Mouse (Mus musculus) spleen, postnatal 10 days (tissue): ENCODE results near the gene Ywhab.

Experiments used
- DNase-seq, 2 experiments: peaks; one replicate each; pipeline ENCODE4 v3.0.0; 2021 to 2022; ENCODE audit warnings: low spot score in 2 of 2

Gene Ywhab

GRCm38 (mm10) chr2:164007987-164008545, 13.3 kb downstream of the Ywhab start:
- no peak for DNase-seq

DNA sequence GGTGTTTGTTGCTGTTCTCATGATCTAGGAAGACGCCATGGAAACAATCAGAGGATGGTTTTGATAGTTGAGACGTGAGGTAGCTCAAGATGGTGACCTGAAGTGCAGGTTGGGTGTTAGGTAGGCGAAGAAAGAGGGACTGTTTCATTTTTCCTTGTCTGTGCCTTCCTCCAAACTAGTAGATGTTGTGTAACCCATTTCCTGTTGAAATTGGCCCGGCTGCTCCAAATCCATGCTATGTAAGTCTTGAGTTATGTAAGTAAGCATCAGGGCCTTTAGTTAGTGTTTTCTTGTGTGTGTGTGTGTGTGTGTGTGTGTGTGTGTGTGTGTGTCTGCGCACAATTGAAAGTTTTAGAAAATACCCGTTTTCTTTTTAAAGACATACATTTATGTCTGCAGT, 14.5 kb downstream of the Ywhab start:
- no peak for DNase-seq

- no peak for DNase-seq
Measured at GRCm38 (mm10) chr2:164010496-164010895, 15.7 kb downstream of the Ywhab start.

DNA sequence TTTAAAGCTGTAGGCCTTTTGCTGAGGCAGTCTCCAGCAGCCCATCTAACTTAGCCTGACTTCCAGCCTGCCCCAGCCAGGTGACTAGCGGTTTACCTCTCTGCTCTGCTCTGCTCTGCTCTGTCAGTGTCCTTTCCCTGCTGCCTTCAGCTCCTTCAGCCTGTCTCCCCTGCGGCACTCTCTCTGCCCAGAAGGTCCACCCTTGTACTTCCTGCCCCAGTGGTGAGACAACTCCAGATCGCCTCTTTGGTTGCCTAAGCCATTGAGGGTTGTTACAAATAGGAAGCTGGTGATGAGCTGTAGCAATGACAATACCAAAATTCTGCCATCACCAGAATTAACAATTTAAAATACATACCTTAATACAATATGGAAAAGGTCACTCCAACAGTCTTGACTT, 16.2 kb downstream of the Ywhab start:
- no peak for DNase-seq

DNA sequence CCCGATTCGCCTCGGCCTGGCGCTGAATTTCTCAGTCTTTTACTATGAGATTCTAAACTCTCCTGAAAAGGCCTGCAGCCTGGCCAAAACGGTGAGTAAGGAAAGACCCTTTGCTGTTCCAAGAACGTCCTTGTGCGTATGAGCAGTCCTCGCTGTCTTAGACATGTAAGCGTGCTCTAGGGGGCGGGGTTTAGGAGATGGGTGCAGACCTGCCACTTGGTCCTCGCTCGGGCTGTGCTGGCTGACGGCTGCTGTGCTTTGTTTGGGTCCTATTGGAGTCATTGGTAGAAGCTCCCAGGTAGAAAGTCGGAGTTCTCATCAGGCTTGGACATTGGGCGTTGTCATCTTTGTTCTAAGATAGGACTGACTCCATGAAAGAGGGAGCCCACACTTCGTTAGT, 20.5 kb downstream of the Ywhab start:
- DNase-seq, result no peak

DNA sequence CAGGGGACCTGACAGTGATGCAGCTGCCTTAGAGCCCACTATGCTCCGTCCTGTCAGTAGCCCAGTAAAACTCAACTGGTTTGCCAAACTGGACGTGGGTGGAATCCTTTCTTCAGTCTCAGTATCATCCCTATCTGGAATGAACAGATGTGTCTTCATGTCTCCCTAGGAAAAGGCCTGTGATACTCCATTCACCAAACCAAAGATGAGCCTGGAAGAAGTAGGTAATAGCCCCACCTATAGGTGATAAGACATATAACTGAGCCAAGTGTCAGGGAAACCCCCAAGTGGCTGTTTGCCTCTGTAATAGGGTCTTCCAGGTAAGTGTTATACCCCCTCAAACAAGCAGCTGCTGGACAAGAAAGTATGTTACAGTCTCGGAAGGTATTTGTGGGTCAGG, 24.1 kb downstream of the Ywhab start:
- DNase-seq, result no peak

DNA sequence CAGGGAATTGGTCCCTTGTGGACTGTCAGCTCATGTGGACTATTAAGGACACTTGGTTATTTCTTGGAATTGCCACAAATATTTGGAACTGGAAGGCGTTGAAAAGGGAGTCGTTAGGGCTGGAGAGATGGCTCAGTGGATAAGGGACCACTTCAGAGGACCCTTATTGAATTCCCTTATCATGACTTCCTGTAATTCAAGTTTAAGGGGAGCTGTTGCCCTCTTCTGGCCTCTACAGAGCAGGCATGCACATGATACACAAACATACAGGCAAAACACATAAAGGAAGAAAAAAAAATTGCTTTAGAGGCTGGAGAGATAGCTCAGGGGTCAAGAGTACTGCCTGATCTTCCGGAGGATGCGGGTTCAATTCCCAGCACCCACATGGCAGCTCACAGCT, 25.2 kb downstream of the Ywhab start:
- DNase-seq, result no peak

- DNase-seq, result no peak
Measured at GRCm38 (mm10) chr2:164022104-164022503, 27.3 kb downstream of the Ywhab start.

DNA sequence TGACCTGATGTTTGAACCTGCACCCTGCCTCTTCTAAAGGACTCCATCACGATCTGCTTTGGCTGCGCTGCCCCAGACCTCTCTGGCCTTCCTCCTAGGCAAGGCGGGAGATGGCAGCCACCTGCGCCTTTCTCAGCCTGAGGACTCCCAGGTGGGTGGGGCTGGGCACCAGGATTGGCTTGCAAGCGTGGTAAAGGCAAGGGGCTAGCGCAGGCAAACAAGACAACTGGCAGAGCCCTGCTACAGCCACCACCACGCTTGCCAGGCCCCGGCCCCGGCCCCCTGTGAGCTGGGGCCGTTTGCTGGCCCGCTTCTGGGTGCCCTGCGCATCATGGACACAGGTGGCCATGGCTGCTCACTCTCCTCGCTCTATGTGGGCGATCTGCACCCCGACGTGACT, 30.4 kb downstream of the Ywhab start, which contains the start of gene Pabpc1l:
Gene Pabpc1l, plus strand, starts transcription at position 301 of the 400 bp plus-strand sequence.
- no peak for DNase-seq

- no peak for DNase-seq
Measured at GRCm38 (mm10) chr2:164031147-164031546, 36.4 kb downstream of the Ywhab start.

GRCm38 (mm10) chr2:164032973-164033372, 38.2 kb downstream of the Ywhab start:
- no peak for DNase-seq

GRCm38 (mm10) chr2:164036520-164037019, 41.8 kb downstream of the Ywhab start:
- no peak for DNase-seq

- no peak for DNase-seq
Measured at GRCm38 (mm10) chr2:164038407-164039028, 43.8 kb downstream of the Ywhab start.

DNA sequence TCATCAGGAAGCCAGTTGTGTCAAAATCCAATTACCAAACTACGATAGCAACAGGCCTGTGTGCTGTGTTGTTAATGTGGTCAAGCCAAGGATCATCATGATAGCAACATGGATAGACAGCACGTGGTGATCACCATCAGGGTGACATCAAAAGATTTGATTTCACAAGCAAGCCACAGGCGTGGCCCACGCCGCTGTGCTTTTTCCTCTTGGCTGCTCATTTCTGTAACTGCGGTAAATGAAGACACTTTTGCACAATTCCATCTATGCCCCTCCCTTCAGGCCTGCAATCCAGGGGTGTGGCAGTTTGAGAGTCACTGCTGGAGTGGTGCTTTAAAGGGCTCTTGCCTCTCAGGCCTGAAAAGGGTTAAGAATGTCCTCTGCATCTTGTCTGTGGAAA, 46.2 kb downstream of the Ywhab start:
- no peak for DNase-seq

DNA sequence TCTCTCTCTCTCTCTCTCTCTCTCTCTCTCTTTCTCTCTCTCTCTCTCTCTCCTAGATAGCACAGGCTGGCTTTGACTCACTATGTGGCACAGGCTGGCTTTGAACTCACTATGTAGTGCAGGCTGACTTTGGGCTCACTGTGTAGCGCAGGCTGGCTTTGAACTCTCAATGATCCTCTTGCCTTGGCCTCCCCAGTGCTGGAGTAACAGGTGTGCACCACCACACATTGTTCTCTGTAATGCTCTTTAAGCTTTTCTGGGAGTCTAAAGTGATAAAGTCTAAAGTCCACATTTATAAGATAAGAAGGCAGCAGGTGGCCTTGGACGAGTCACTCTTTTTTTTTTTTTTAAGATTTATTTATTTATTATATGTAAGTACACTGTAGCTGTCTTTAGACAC, 46.8 kb downstream of the Ywhab start:
- no peak for DNase-seq

DNA sequence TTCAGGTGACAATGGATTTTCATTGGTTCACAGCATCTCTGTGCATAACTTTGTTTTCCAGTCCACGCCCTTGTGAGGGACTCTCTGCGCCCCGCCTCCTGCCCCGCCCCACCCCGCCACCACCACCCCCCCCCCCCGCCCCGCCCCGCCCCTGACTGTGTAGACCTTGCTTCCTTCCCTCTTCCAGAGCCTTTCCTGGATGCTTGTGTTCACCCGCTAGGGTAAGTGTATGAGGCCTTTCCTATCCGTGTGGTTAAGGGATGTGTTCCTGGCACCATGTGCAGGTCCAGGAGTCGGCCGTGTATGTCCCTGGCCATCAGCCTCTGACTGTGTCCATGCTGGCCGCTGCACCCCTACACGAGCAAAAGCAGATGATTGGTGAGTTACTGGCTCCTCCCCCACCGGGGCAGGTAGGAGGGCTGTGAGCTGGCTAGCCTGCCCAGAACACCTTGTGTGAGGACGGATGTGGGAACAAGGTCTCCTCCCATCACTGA, 52.5 kb downstream of the Ywhab start:
- DNase-seq, result peak; percentile 37 to 53

DNA sequence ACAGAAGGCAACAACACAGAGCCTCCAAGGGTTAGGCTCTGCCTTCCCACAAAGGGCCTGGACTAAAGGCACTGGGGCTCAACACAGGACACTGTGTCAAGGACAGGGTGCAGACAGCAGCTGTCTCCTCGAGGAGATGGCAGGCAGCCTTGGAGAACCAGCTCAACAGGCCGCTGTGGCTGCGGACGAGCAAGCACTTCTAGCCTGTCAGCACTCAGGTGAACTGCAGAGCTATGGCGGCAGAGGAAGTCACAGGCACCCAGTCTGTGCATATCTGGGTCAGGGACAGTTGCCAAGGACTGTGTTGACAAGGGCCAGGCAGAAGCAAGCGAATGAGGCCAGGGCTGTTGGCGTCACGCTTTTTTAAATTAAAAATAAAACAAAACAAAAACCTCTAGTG, 59.0 kb downstream of the Ywhab start:
- DNase-seq, result no peak

DNA sequence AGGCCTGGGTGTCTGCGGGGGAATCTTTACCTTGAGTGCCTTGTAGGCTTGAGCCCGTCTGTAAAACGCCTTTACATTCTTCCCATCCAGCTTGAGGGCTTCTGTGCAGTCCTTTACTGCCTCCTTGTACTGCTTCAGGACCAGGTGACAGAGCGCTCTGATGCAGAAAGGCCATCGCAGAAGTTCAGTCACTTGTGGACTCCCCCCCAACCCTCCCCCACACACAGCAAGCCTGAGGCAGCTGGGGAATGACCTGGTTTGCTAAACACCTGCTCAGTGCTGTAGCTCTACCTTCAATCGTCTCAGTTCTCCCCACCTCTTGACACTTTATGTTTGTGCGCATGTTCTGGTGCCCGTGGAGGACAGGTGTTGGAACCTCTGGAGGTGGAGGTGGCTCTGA, 59.9 kb downstream of the Ywhab start:
- DNase-seq, result no peak

GRCm38 (mm10) chr2:164059634-164060235, 65.0 kb downstream of the Ywhab start:
- DNase-seq, result no peak
